Comparison of ENCODE assay signal across 32 mouse cellular contexts in the genomic region with DNA sequence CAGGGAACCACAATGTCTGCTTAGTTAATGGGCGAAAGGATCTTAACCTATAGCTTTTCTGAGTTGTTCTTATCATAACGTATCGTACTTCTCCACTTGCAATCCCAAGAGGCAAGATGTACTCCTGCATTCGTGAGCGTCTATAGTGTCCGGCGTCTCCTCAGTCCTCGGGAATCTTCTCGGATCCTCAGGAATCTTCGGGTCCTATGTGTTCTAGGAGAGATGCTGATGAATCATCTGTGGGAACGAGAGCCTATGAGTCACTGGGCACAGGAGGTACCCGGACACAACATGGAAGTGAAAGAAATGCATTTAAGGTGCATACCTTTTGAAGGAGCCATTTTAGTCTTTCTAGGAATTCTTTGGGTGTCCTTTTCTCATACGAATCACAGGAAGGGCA. TPM values are rescaled to one million over a fixed set of nuclear protein-coding genes. Genes with fewer than 3 reads are reported as not detected.
A peak's percentile ranks its signal among the peaks of the same experiment; 100 is the strongest.
DNase-seq lines count a peak whose midpoint lies in the region; ATAC-seq and TF ChIP-seq lines count a peak whose summit lies in the region.
"Had no signal": no experiment of that assay in that cellular context is flagged by ENCODE, and none has a peak within 500 bp of the region (broad histone marks: within the 10 kb centered on the region; RNA-seq: fewer than 3 reads in every experiment).

No protein-coding gene starts in this region.

- no peak overlapping the region for H3K4me2 ChIP-seq in hindbrain, embryonic 14.5 days (replicated peaks)
- no peak overlapping the region for H3K4me2 ChIP-seq in hindbrain, embryonic 13.5 days
- H3K4me2 ChIP-seq: embryonic facial prominence, embryonic 13.5 days; embryonic facial prominence, embryonic 15.5 days; forebrain, embryonic 12.5 days had no signal

- no peak overlapping the region for H3K4me3 ChIP-seq in hindbrain, embryonic 14.5 days (replicated peaks; ENCODE audit: low read length)
- H3K4me3 ChIP-seq in hindbrain, embryonic 13.5 days: no peak overlapping the region
- H3K4me3 ChIP-seq in gastrocnemius, adult 2 months: no peak overlapping the region
- H3K4me3 ChIP-seq: embryonic facial prominence, embryonic 13.5 days; embryonic facial prominence, embryonic 15.5 days; erythroblast, embryonic 14.5 days; forebrain, embryonic 10.5 days; forebrain, embryonic 12.5 days had no signal

- peak; percentile 91 for ATAC-seq in frontal cortex, adult (ENCODE audit: low TSS enrichment)
- no peak for ATAC-seq in hindbrain, embryonic 14.5 days (ENCODE audit: low FRiP score)
- no peak for ATAC-seq in hindbrain, embryonic 13.5 days (ENCODE audit: low FRiP score)
- ATAC-seq: activated CD4-positive, CD25-positive, alpha-beta regulatory T cell, adult 4 months; forebrain, embryonic 14.5 days; forebrain, embryonic 16.5 days; Patski had no signal

- TF ChIP-seq CTCF in gastrocnemius, adult 2 months (IDR thresholded peaks at IDR 0.05): no peak

- intact Hi-C loops in gastrocnemius, adult 2 months (cut with DNase I): no loop called here

- H3K27me3 ChIP-seq in hindbrain, embryonic 14.5 days (ENCODE audit: control insufficient read depth, insufficient read depth, low read length): no peaks in the 10 kb centered on the region
- H3K27me3 ChIP-seq in hindbrain, embryonic 13.5 days: no peaks in the 10 kb centered on the region
- H3K27me3 ChIP-seq: embryonic facial prominence, embryonic 13.5 days; embryonic facial prominence, embryonic 15.5 days; forebrain, embryonic 12.5 days had no signal

- DNase-seq in frontal cortex, postnatal 14 days (ENCODE audit: low spot score in 2 of 2): no peak
- peak; percentile 23 for DNase-seq in hindbrain, embryonic 14.5 days (ENCODE audit: low spot score)
- DNase-seq in brain, adult 2 months (ENCODE audit: low read depth, low spot score): peak; percentile 49
- DNase-seq in gastrocnemius, adult 2 months: no peak
- DNase-seq: adrenal gland, adult 8-10 months; adrenal gland, postnatal 14 days; adrenal gland, postnatal 36 days; cerebellum, adult 11 months; cerebellum, adult 18-20 months; cerebellum, adult 8-10 months; cerebellum, adult 9-11 months; cerebellum, postnatal 14 days; cerebellum, postnatal 36 days; embryo, embryonic 11 days had no signal

- H3K27ac ChIP-seq in hindbrain, embryonic 14.5 days: no peak overlapping the region
- no peak overlapping the region for H3K27ac ChIP-seq in hindbrain, embryonic 13.5 days
- H3K27ac ChIP-seq in gastrocnemius, adult 2 months: no peak overlapping the region
- H3K27ac ChIP-seq: embryonic facial prominence, embryonic 13.5 days; embryonic facial prominence, embryonic 15.5 days; forebrain, embryonic 10.5 days; forebrain, embryonic 12.5 days had no signal

- no peaks in the 10 kb centered on the region for H3K9me3 ChIP-seq in hindbrain, embryonic 14.5 days (ENCODE audit: control insufficient read depth, low read length)
- no peaks in the 10 kb centered on the region for H3K9me3 ChIP-seq in hindbrain, embryonic 13.5 days
- H3K9me3 ChIP-seq: embryonic facial prominence, embryonic 13.5 days; embryonic facial prominence, embryonic 15.5 days; forebrain, embryonic 10.5 days; forebrain, embryonic 12.5 days had no signal

- no peaks in the 10 kb centered on the region for H3K36me3 ChIP-seq in hindbrain, embryonic 14.5 days (replicated peaks; ENCODE audit: control insufficient read depth, insufficient read depth)
- no peaks in the 10 kb centered on the region for H3K36me3 ChIP-seq in hindbrain, embryonic 13.5 days
- H3K36me3 ChIP-seq: embryonic facial prominence, embryonic 13.5 days; embryonic facial prominence, embryonic 15.5 days; forebrain, embryonic 10.5 days; forebrain, embryonic 12.5 days had no signal

- 92% methylated on average over 13 of the region's 13 CpGs for WGBS in hindbrain, embryonic 14.5 days
- WGBS in hindbrain, embryonic 13.5 days: 94% methylated on average over 13 of the region's 13 CpGs

- no peaks in the 10 kb centered on the region for H3K4me1 ChIP-seq in hindbrain, embryonic 14.5 days (replicated peaks; ENCODE audit: control insufficient read depth, insufficient read depth, low read length)
- H3K4me1 ChIP-seq in hindbrain, embryonic 13.5 days (replicated peaks): no peaks in the 10 kb centered on the region
- H3K4me1 ChIP-seq: embryonic facial prominence, embryonic 15.5 days; forebrain, embryonic 12.5 days had no signal

- no peak overlapping the region for H3K9ac ChIP-seq in hindbrain, embryonic 14.5 days
- no peak overlapping the region for H3K9ac ChIP-seq in hindbrain, embryonic 13.5 days
- H3K9ac ChIP-seq: embryonic facial prominence, embryonic 13.5 days; embryonic facial prominence, embryonic 15.5 days; forebrain, embryonic 12.5 days had no signal

RNA-seq across cellular contexts. Expression of a gene that starts 7.3 kb away (rescaled TPM):
- not detected in 2 replicates for polyA plus RNA-seq in hindbrain, embryonic 14.5 days (2014; fragmentation: Nextera tagmentation; extraction: Ambion mirVana)
- polyA plus RNA-seq in hindbrain, embryonic 13.5 days (2015; fragmentation: Nextera tagmentation; extraction: Ambion mirVana): not detected in 2 replicates
- total RNA-seq in gastrocnemius, adult 2 months (2021): not detected
- total RNA-seq: adrenal gland, adult 18-20 months; adrenal gland, postnatal 14 days; adrenal gland, postnatal 36 days; common myeloid progenitor, adult 5-6 weeks; ES-E14; MEL had no signal
- polyA plus RNA-seq: brain, embryonic 14.5 days; C2C12; embryonic facial prominence, embryonic 11.5 days; embryonic facial prominence, embryonic 13.5 days; embryonic facial prominence, embryonic 15.5 days; erythroblast, embryonic 14.5 days; forebrain, embryonic 10.5 days; forebrain, embryonic 12.5 days; forebrain, embryonic 14.5 days; forebrain, embryonic 16.5 days; Patski had no signal

Comparison
In these comparisons a context has a peak if more than half of its experiments do, and no peak if none do; other contexts are left out.
1. DNase-seq: peak in hindbrain, embryonic 14.5 days (single experiment) and brain, adult 2 months (single experiment); none in frontal cortex, postnatal 14 days (0 of 2) and gastrocnemius, adult 2 months (single experiment).